Mouse (Mus musculus) small intestine, adult 2 months (tissue): ENCODE data around the gene Gfra1.

ENCODE experiments used
- CTCF ChIP-seq: fragments of 200-500 bp; IDR thresholded peaks from 2 replicates; pipeline ENCODE4 v1.5.1; 2012; ENCODE audit warnings: low read depth, mild to moderate bottlenecking, control low read depth, inconsistent platforms, low read length, moderate library complexity, mixed read lengths; ENCODE audit not compliant: insufficient replicate concordance, insufficient read length; ENCODE audit errors: extremely low read depth
- POLR2A ChIP-seq: fragments of 200-500 bp; IDR thresholded peaks from 2 replicates; pipeline ENCODE4 v1.6.1; 2012; ENCODE audit warnings: low read depth, mild to moderate bottlenecking, control low read depth, inconsistent platforms, low read length, moderate library complexity

DNA sequence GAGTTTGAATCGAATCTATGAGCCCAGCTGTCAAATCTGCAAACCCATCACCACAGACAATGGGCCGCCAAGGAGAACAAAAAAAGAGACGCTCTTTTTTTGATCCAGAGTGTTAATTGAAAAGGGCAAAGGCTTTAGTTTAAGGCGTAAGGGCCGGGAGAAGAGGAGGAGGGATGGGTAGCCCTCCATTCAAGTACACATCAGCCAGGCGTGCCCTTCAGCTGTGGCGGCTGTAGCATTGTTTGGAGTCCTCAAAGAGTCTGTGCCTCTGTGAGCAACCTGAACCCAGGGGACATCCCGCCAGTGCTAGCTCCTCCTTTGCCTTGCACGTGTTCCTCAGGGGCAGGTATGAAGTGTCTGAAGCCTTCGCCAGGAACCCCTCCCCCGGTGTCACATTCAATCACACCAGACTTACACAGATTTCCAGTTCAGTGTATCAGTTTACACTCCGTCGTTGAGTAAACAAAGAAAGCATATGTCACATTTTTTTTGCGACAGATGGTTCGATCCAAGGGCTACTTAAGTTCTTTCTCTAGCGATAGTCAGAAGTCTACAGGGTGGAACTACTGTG lies 867 bp upstream of the Gfra1 start:
- TF ChIP-seq CTCF (no peak), POLR2A (no peak)
